Mouse (Mus musculus) spleen, adult 2 months (tissue): Measurements from ENCODE around the gene Rbm26.

Experiments
- CTCF ChIP-seq: fragments of 200-500 bp; IDR thresholded peaks from 2 replicates; pipeline ENCODE4 v1.5.1; 2011; ENCODE audit warnings: mild to moderate bottlenecking, inconsistent platforms; ENCODE audit not compliant: insufficient read depth, insufficient read length, insufficient replicate concordance; ENCODE audit errors: extremely low read depth
- POLR2A ChIP-seq: fragments of 200-500 bp; IDR thresholded peaks from 2 replicates; pipeline ENCODE4 v1.6.1; 2011; ENCODE audit warnings: low read depth, low read length, inconsistent platforms

DNA sequence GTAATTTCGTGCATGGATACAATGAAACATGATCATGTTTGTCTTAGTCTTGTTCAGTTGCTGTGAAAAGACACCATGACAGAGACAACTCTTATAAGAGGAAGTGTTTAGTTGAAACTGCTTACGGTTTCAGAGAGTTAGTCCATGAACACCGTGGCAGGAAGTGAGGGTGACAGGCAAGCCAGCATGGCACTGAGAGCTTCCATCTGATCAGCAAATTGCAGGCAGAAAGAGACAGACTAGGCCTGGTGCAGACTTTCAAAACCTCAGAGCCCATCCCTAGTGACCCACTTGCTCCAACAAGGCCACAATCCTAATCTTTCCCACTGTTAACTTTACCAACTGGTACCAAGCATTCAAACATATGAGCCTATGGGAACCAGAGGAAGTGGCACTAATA, 5.7 kb upstream of the Rbm26 start:
- no peak for TF ChIP-seq CTCF
- no peak for TF ChIP-seq POLR2A
